Mouse (Mus musculus) embryonic facial prominence, embryonic 14.5 days (tissue): Measurements from ENCODE around the gene Irx5. TPM values are rescaled to one million over a fixed set of nuclear protein-coding genes. Genes with fewer than 3 reads are reported as not detected.

ENCODE experiments used
- ATAC-seq: fragments of 200-750 bp; cut with Nextera tagmentation; 2 replicates; pipeline ENCODE4 v1.8.0; 2017; ENCODE audit warnings: low read depth, moderate number of reproducible peaks, moderate TSS enrichment
- DNase-seq: peaks from one replicate; pipeline ENCODE4 v3.0.0-alpha.2; 2015; ENCODE audit warnings: low spot score
- H3K27ac ChIP-seq: fragments of 300-500 bp; sonication (generic); replicated peaks from 2 replicates; pipeline ENCODE4 v1.5.1; 2014; ENCODE audit warnings: low read depth, mild to moderate bottlenecking, low read length, moderate library complexity
- H3K27me3 ChIP-seq: fragments of 300-500 bp; sonication (generic); replicated peaks from 2 replicates; pipeline ENCODE4 v1.6.1; 2014; ENCODE audit warnings: low read length; ENCODE audit not compliant: control insufficient read depth, insufficient read depth
- H3K36me3 ChIP-seq: fragments of 300-500 bp; sonication (generic); 2 replicates; pipeline ENCODE4 v1.6.1; 2014; ENCODE audit warnings: low read length, mixed read lengths; ENCODE audit not compliant: control insufficient read depth, insufficient read depth
- H3K4me1 ChIP-seq: fragments of 300-500 bp; sonication (generic); 2 replicates; pipeline ENCODE4 v1.6.1; 2014; ENCODE audit warnings: antibody characterized with exemption, low read length; ENCODE audit not compliant: control insufficient read depth, insufficient read depth
- H3K4me2 ChIP-seq: fragments of 300-500 bp; sonication (generic); 2 replicates; pipeline ENCODE4 v1.6.1; 2014; ENCODE audit warnings: low read depth, mild to moderate bottlenecking, low read length, moderate library complexity, mixed read lengths
- H3K4me3 ChIP-seq: fragments of 300-500 bp; sonication (generic); 2 replicates; pipeline ENCODE4 v1.5.1; 2014; ENCODE audit warnings: low read depth, mild to moderate bottlenecking, low read length
- H3K9ac ChIP-seq: fragments of 300-500 bp; sonication (generic); 2 replicates; pipeline ENCODE4 v1.6.1; 2014; ENCODE audit warnings: low read depth, mild to moderate bottlenecking, low read length, moderate library complexity, mixed read lengths
- H3K9me3 ChIP-seq: fragments of 300-500 bp; sonication (generic); 2 replicates; pipeline ENCODE4 v1.6.1; 2016; ENCODE audit warnings: low read length; ENCODE audit not compliant: control insufficient read depth
- WGBS: fragments of 180-500 bp; shearing (Covaris S2); extraction: QIAGEN DNeasy Blood & Tissue Kit; methylation state at CpG from one replicate; pipeline ENCODE4 v1.1.7; 2014; 5-methylcytosine and 5-hydroxymethylcytosine counted together
- polyA plus RNA-seq: library from polyadenylated mRNA; unstranded; fragments of >200 nt; fragmentation: Nextera tagmentation; extraction: Ambion mirVana; gene quantifications from 2 replicates; pipeline ENCODE4 v1.2.1, GENCODE M21; 2014

Irx5 gene
- polyA plus RNA-seq, result 11.4 and 14.2 TPM in 2 replicates

GRCm38 (mm10) chr8:92357398-92357981 lies at the start of gene Irx5:
TSS of gene Irx5 (plus strand) at chr8:92357625.
- under 1% methylated on average over 34 of the region's 47 CpGs for WGBS
- Histone ChIP-seq H3K27me3 (peaks cover 33% of the 10 kb centered on the region), H3K36me3 (peaks cover 9% of the 10 kb centered on the region; the same call in 1 of the 2 replicates), H3K4me3 (peak within 1 kb of the TSS; percentile 73), H3K4me2 (peak within 1 kb of the TSS; percentile 69), H3K27ac (peak within 1 kb of the TSS; percentile 96), H3K9me3 (no peaks in the 10 kb centered on the region), H3K9ac (peak within 1 kb of the TSS; percentile 94), H3K4me1 (peaks cover 12% of the 10 kb centered on the region)
- DNase-seq (peak; percentile 97), ATAC-seq (peak; percentile 66)

GRCm38 (mm10) chr8:92312178-92312577 lies 45.2 kb upstream of the Irx5 start:
- 51% methylated on average over 7 of the region's 7 CpGs for whole genome bisulfite sequencing
- no peaks in the 10 kb centered on the region for H3K9me3 ChIP-seq
- no peak overlapping the region for H3K4me3 ChIP-seq
- no peak overlapping the region for H3K27ac ChIP-seq
- no peak for DNase-seq
- H3K4me1 ChIP-seq, result no peaks in the 10 kb centered on the region
- no peak overlapping the region for H3K4me2 ChIP-seq
- H3K9ac ChIP-seq, result no peak overlapping the region
- H3K27me3 ChIP-seq, result no peaks in the 10 kb centered on the region
- ATAC-seq, result no peak
- H3K36me3 ChIP-seq, result no peaks in the 10 kb centered on the region

- no peak overlapping the region for H3K9ac ChIP-seq
- no peak for DNase-seq
- H3K27ac ChIP-seq, result no peak overlapping the region
- no peaks in the 10 kb centered on the region for H3K4me1 ChIP-seq
- no peaks in the 10 kb centered on the region for H3K27me3 ChIP-seq
- no peak overlapping the region for H3K4me2 ChIP-seq
- H3K9me3 ChIP-seq, result no peaks in the 10 kb centered on the region
- 83% methylated on average over 3 of the region's 3 CpGs for WGBS
- H3K36me3 ChIP-seq, result no peaks in the 10 kb centered on the region
- no peak overlapping the region for H3K4me3 ChIP-seq
- no peak for ATAC-seq
These were observed 43.7 kb upstream of the Irx5 start for GRCm38 (mm10) chr8:92313707-92314106.

GRCm38 (mm10) chr8:92323751-92324150 lies 33.7 kb upstream of the Irx5 start:
- ATAC-seq, result no peak
- no peak overlapping the region for H3K4me3 ChIP-seq
- H3K9ac ChIP-seq, result no peak overlapping the region
- no peak for DNase-seq
- H3K9me3 ChIP-seq, result no peaks in the 10 kb centered on the region
- H3K36me3 ChIP-seq, result peaks cover 15% of the 10 kb centered on the region; the same call in 1 of the 2 replicates
- H3K27ac ChIP-seq, result no peak overlapping the region
- WGBS, result 85% methylated on average over 7 of the region's 7 CpGs
- no peaks in the 10 kb centered on the region for H3K4me1 ChIP-seq
- H3K27me3 ChIP-seq, result no peaks in the 10 kb centered on the region
- no peak overlapping the region for H3K4me2 ChIP-seq

- Histone ChIP-seq H3K4me3 (no peak overlapping the region), H3K36me3 (peaks cover 15% of the 10 kb centered on the region; the same call in 1 of the 2 replicates), H3K4me2 (no peak overlapping the region), H3K9me3 (no peaks in the 10 kb centered on the region), H3K27ac (no peak overlapping the region), H3K9ac (no peak overlapping the region), H3K27me3 (no peaks in the 10 kb centered on the region), H3K4me1 (no peaks in the 10 kb centered on the region)
- DNase-seq (no peak), ATAC-seq (no peak)
- 95% methylated on average over 2 of the region's 2 CpGs for WGBS
These were observed 30.2 kb upstream of the Irx5 start for GRCm38 (mm10) chr8:92327176-92327575.

GRCm38 (mm10) chr8:92329273-92329672 lies 28.2 kb upstream of the Irx5 start:
- no peak overlapping the region for H3K9ac ChIP-seq
- H3K4me1 ChIP-seq, result no peaks in the 10 kb centered on the region
- no peak overlapping the region for H3K27ac ChIP-seq
- H3K4me2 ChIP-seq, result no peak overlapping the region
- no peak for ATAC-seq
- DNase-seq, result no peak
- H3K27me3 ChIP-seq, result no peaks in the 10 kb centered on the region
- H3K4me3 ChIP-seq, result no peak overlapping the region
- H3K36me3 ChIP-seq, result peaks cover 15% of the 10 kb centered on the region; the same call in 1 of the 2 replicates
- WGBS, result 80% methylated on average over 4 of the region's 4 CpGs
- no peaks in the 10 kb centered on the region for H3K9me3 ChIP-seq

- Histone ChIP-seq H3K9ac (no peak overlapping the region), H3K4me1 (0 out of 2 replicates have a peak, but pooled peaks cover 3% of the 10 kb centered on the region), H3K27ac (no peak overlapping the region), H3K9me3 (no peaks in the 10 kb centered on the region), H3K27me3 (no peaks in the 10 kb centered on the region), H3K4me2 (no peak overlapping the region), H3K36me3 (peaks cover 6% of the 10 kb centered on the region; the same call in 1 of the 2 replicates), H3K4me3 (no peak overlapping the region)
- no peak for ATAC-seq
- 79% methylated on average over 3 of the region's 3 CpGs for WGBS
- DNase-seq, result no peak
These were observed 25.6 kb upstream of the Irx5 start for GRCm38 (mm10) chr8:92331811-92332210.

GRCm38 (mm10) chr8:92333406-92333805 lies 24.0 kb upstream of the Irx5 start:
- 90% methylated on average over 8 of the region's 8 CpGs for WGBS

GRCm38 (mm10) chr8:92335079-92335478 lies 22.3 kb upstream of the Irx5 start:
- 69% methylated on average over 7 of the region's 7 CpGs for WGBS
- Histone ChIP-seq H3K27me3 (no peaks in the 10 kb centered on the region), H3K9ac (no peak overlapping the region), H3K4me2 (no peak overlapping the region), H3K4me3 (no peak overlapping the region), H3K27ac (no peak overlapping the region), H3K4me1 (0 out of 2 replicates have a peak, but pooled peaks cover 3% of the 10 kb centered on the region), H3K9me3 (no peaks in the 10 kb centered on the region), H3K36me3 (no peaks in the 10 kb centered on the region)
- ATAC-seq, result peak; percentile 58
- DNase-seq, result peak; percentile 61

More at GRCm38 (mm10) chr8:92333406-92333805, 24.0 kb upstream of the Irx5 start:
- Histone ChIP-seq H3K9ac (no peak overlapping the region), H3K4me1 (0 out of 2 replicates have a peak, but pooled peaks cover 3% of the 10 kb centered on the region), H3K27me3 (no peaks in the 10 kb centered on the region), H3K9me3 (no peaks in the 10 kb centered on the region), H3K4me3 (no peak overlapping the region), H3K36me3 (no peaks in the 10 kb centered on the region), H3K4me2 (no peak overlapping the region), H3K27ac (no peak overlapping the region)
- DNase-seq, result no peak
- ATAC-seq, result no peak
